In genomic region chr1:152090018-152090553, GRCm38 (mm10) we compare ENCODE assay signal across 8 mouse cellular contexts. TPM values are rescaled to one million over a fixed set of nuclear protein-coding genes. Genes with fewer than 3 reads are reported as not detected.
A peak's percentile ranks its signal among the peaks of the same experiment; 100 is the strongest.
DNase-seq lines count a peak whose midpoint lies in the region; ATAC-seq lines count a peak whose summit lies in the region.

TSS of gene 1700025G04Rik (minus strand) at chr1:152090125.

- H3K27me3 ChIP-seq in intestine, embryonic 16.5 days (replicated peaks; ENCODE audit: control insufficient read depth, insufficient read depth, low read length): no peaks in the 10 kb centered on the region
- H3K27me3 ChIP-seq in midbrain, embryonic 10.5 days (ENCODE audit: low read depth, poor library complexity, severe bottlenecking): no peaks in the 10 kb centered on the region

- peak within 1 kb of the TSS; percentile 93 for H3K4me2 ChIP-seq in intestine, embryonic 16.5 days (ENCODE audit: low read depth, low read length)

- H3K36me3 ChIP-seq in intestine, embryonic 16.5 days (ENCODE audit: control insufficient read depth, insufficient read depth, low read length): no peaks in the 10 kb centered on the region
- H3K36me3 ChIP-seq in midbrain, embryonic 10.5 days: no peaks in the 10 kb centered on the region

- peak; percentile 93 for ATAC-seq in intestine, embryonic 16.5 days

- under 1% methylated on average over 41 of the region's 66 CpGs for whole genome bisulfite sequencing in intestine, embryonic 16.5 days
- under 1% methylated on average over 61 of the region's 66 CpGs for WGBS in midbrain, embryonic 10.5 days

- H3K27ac ChIP-seq in intestine, embryonic 16.5 days (ENCODE audit: low read length): peak within 1 kb of the TSS; percentile 87
- H3K27ac ChIP-seq in midbrain, embryonic 10.5 days (replicated peaks): peak within 1 kb of the TSS; percentile 98

- peaks cover 30% of the 10 kb centered on the region for H3K4me1 ChIP-seq in intestine, embryonic 16.5 days (ENCODE audit: control insufficient read depth, insufficient read depth, low read length)
- peaks cover 57% of the 10 kb centered on the region for H3K4me1 ChIP-seq in midbrain, embryonic 10.5 days

- H3K9ac ChIP-seq in intestine, embryonic 16.5 days (ENCODE audit: low read depth, low read length): peak within 1 kb of the TSS; percentile 98

- intact Hi-C loops in left cerebral cortex, postnatal 4 days (cut with DNase I): loop anchor here (10.0 kb wide), 1 partner anchor 275 kb away; no protein-coding TSS in a partner anchor

- DNase-seq in adrenal gland, adult 2 months: peak; percentile 94
- peak; percentile 88 for DNase-seq in embryo, embryonic 10.5 days (ENCODE audit: low spot score)
- DNase-seq in gastrocnemius, postnatal 4 days (ENCODE audit: low spot score in 2 of 2): peak; percentile 81 to 89
- peak; percentile 87 for DNase-seq in left cerebral cortex, postnatal 4 days
- DNase-seq in midbrain, embryonic 10.5 days (ENCODE audit: low spot score): peak; percentile 87
- peak; percentile 87 for DNase-seq in right cerebral cortex, postnatal 4 days
- peak; percentile 87 for DNase-seq in urinary bladder, postnatal 4 days (ENCODE audit: low spot score in 2 of 2)

- no peaks in the 10 kb centered on the region for H3K9me3 ChIP-seq in intestine, embryonic 16.5 days (ENCODE audit: control insufficient read depth, low read length)
- no peaks in the 10 kb centered on the region for H3K9me3 ChIP-seq in midbrain, embryonic 10.5 days (replicated peaks)

- peak within 1 kb of the TSS; percentile 99 for H3K4me3 ChIP-seq in intestine, embryonic 16.5 days (ENCODE audit: low read length)
- peak within 1 kb of the TSS; percentile 93 for H3K4me3 ChIP-seq in midbrain, embryonic 10.5 days

RNA-seq across cellular contexts. Expression of gene 1700025G04Rik, which starts in this region (rescaled TPM):
- 10 to 100 TPM; 53.7 to 66.1 TPM for total RNA-seq in adrenal gland, adult 2 months (2021)
- polyA plus RNA-seq in adrenal gland, adult 2 months (2012; rRNA removed): 2.6 and 3.0 TPM in 2 replicates
- total RNA-seq in gastrocnemius, postnatal 4 days (2021): 10 to 100 TPM; 68.5 to 84.0 TPM
- polyA plus RNA-seq in intestine, embryonic 16.5 days (2015; fragmentation: Nextera tagmentation; extraction: Ambion mirVana): 18.5 and 20.2 TPM in 2 replicates
- 10 to 100 TPM; 51.3 to 51.4 TPM for total RNA-seq in left cerebral cortex, postnatal 4 days (2021)
- polyA plus RNA-seq in midbrain, embryonic 10.5 days (2016; fragmentation: Nextera tagmentation; extraction: Ambion mirVana): 17.6 and 20.5 TPM in 2 replicates

Comparison
In these comparisons a context has a peak if more than half of its experiments do, and no peak if none do; other contexts are left out.
1. Peak in every context shown above with its lines: DNase-seq, ATAC-seq, H3K4me3 ChIP-seq and H3K27ac ChIP-seq.